Mouse (Mus musculus) megakaryocyte, embryonic 14.5 days (primary cell): ENCODE results near the gene Srd5a3.

ENCODE experiments used
- FLI1 ChIP-seq: IDR thresholded peaks from 2 replicates; pipeline ENCODE4 v1.6.1; 2012; ENCODE audit warnings: low read length, inconsistent platforms, mixed read lengths
- GATA1 ChIP-seq: IDR thresholded peaks from 3 replicates; pipeline ENCODE4 v1.6.1; 2012; ENCODE audit warnings: mixed read lengths, low read length, inconsistent platforms, borderline replicate concordance

DNA sequence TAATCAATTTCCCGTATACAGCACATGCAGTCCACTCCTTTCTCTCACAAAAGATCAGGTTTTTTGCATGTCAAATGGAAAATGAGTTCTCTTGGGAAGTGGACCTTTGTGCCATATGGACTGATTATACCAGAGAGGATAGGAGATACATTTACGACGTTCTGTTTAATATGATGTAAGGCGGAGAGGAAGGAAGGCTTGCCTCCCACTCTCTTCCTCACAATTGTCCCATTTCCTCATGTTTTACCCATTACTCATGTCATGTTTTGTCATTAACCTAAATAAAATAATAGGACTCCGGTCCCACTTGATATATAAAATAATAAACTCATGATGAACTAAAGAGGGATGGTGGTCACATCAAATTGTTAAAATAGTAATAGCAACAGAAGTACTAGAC is 19.4 kb upstream of the Srd5a3 start:
- TF ChIP-seq GATA1: no peak
- no peak for TF ChIP-seq FLI1
